Mouse (Mus musculus) liver, adult 2 months (tissue): ENCODE measurements at regions not wholly inside any gene's neighbourhood (a gene's known extent, or its start where the extent isn't known, plus 50 kb on each side); places are given as distances from the start of the nearest gene placed in this dataset.

Source experiments
- DNase-seq: peaks from one replicate; pipeline ENCODE4 v3.0.0-alpha.2; 2011; ENCODE audit warnings: low read depth, low spot score; ENCODE audit errors: extremely low read depth
- H3K27ac ChIP-seq: fragments of 200-500 bp; replicated peaks from 2 replicates; pipeline ENCODE4 v1.5.1; 2012; ENCODE audit warnings: low read depth, mild to moderate bottlenecking, control low read depth, inconsistent platforms, low read length; ENCODE audit not compliant: insufficient read depth
- H3K27me3 ChIP-seq: fragments of 200-500 bp; 2 replicates; pipeline ENCODE4 v1.6.1; 2012; ENCODE audit warnings: mild to moderate bottlenecking, moderate library complexity, low read length, inconsistent platforms; ENCODE audit not compliant: control insufficient read depth, insufficient read depth
- H3K36me3 ChIP-seq: fragments of 200-500 bp; 2 replicates; pipeline ENCODE4 v1.6.1; 2012; ENCODE audit warnings: low read length, inconsistent platforms; ENCODE audit not compliant: control insufficient read depth, insufficient read depth
- H3K4me1 ChIP-seq: fragments of 200-500 bp; 2 replicates; pipeline ENCODE4 v1.6.1; 2011; ENCODE audit warnings: low read length; ENCODE audit not compliant: control insufficient read depth, insufficient read depth
- H3K4me3 ChIP-seq: fragments of 200-500 bp; 2 replicates; pipeline ENCODE4 v1.5.1; 2011; ENCODE audit warnings: low read depth, mild to moderate bottlenecking, control low read depth, low read length, moderate library complexity; ENCODE audit not compliant: insufficient read depth
- H3K79me2 ChIP-seq: fragments of 200-500 bp; 2 replicates; pipeline ENCODE4 v1.6.1; 2012; ENCODE audit warnings: inconsistent platforms, mild to moderate bottlenecking, low read length, moderate library complexity; ENCODE audit not compliant: control insufficient read depth, insufficient read depth
- H3K9ac ChIP-seq: fragments of 200-500 bp; 2 replicates; pipeline ENCODE4 v1.6.1; 2012; ENCODE audit warnings: low read depth, mild to moderate bottlenecking, control low read depth, inconsistent platforms, low read length
- CTCF ChIP-seq: fragments of 200-500 bp; IDR thresholded peaks from 2 replicates; pipeline ENCODE4 v1.5.1; 2011; ENCODE audit warnings: low read depth, low read length, control low read depth
- POLR2A ChIP-seq: fragments of 200-500 bp; IDR thresholded peaks from 2 replicates; pipeline ENCODE4 v1.6.1; 2011; ENCODE audit warnings: low read length, control low read depth; ENCODE audit not compliant: insufficient read depth; ENCODE audit errors: extremely low read depth
- WGBS: fragments of 180-500 bp; shearing (Covaris S2); methylation state at CpG from one replicate; pipeline ENCODE4 v1.1.7; 2018; 5-methylcytosine and 5-hydroxymethylcytosine counted together

- Histone ChIP-seq H3K4me1 (no peaks in the 10 kb centered on the region), H3K79me2 (no peaks in the 10 kb centered on the region), H3K36me3 (no peaks in the 10 kb centered on the region), H3K27me3 (no peaks in the 10 kb centered on the region), H3K4me3 (no peak overlapping the region), H3K27ac (no peak overlapping the region), H3K9ac (no peak overlapping the region)
- TF ChIP-seq CTCF = no peak
- no peak for TF ChIP-seq POLR2A
- WGBS = 80% methylated on average over 3 of the region's 3 CpGs
- no peak for DNase-seq
These were observed 385.1 kb downstream of the Sfmbt2 start for GRCm38 (mm10) chr2:10755375-10755774.

GRCm38 (mm10) chr2:10757202-10757840 is 387.0 kb downstream of the Sfmbt2 start:
- no peaks in the 10 kb centered on the region for H3K79me2 ChIP-seq
- no peak overlapping the region for H3K4me3 ChIP-seq
- 76% methylated on average over 8 of the region's 8 CpGs for WGBS

GRCm38 (mm10) chr2:10757886-10758285 is 387.6 kb downstream of the Sfmbt2 start:
- Histone ChIP-seq H3K4me3 (no peak overlapping the region), H3K4me1 (no peaks in the 10 kb centered on the region)

More at GRCm38 (mm10) chr2:10757202-10757840, 387.0 kb downstream of the Sfmbt2 start:
- Histone ChIP-seq H3K4me1 (no peaks in the 10 kb centered on the region), H3K36me3 (no peaks in the 10 kb centered on the region), H3K27me3 (no peaks in the 10 kb centered on the region), H3K9ac (no peak overlapping the region), H3K27ac (no peak overlapping the region)
- DNase-seq = no peak
- TF ChIP-seq POLR2A (no peak), CTCF (no peak)

GRCm38 (mm10) chr2:10762236-10762635 is 391.9 kb downstream of the Sfmbt2 start:
- 71% methylated on average over 4 of the region's 4 CpGs for WGBS

More at GRCm38 (mm10) chr2:10757886-10758285, 387.6 kb downstream of the Sfmbt2 start:
- Histone ChIP-seq H3K36me3 (no peaks in the 10 kb centered on the region), H3K9ac (no peak overlapping the region), H3K27ac (no peak overlapping the region), H3K79me2 (no peaks in the 10 kb centered on the region), H3K27me3 (no peaks in the 10 kb centered on the region)
- DNase-seq = no peak
- 88% methylated on average over 1 of the region's 1 CpGs for WGBS
- TF ChIP-seq POLR2A = no peak
- TF ChIP-seq CTCF = no peak

GRCm38 (mm10) chr2:10783071-10783470 is 388.8 kb upstream of the Prkcq start:
- 55% methylated on average over 7 of the region's 7 CpGs for WGBS

More at GRCm38 (mm10) chr2:10762236-10762635, 391.9 kb downstream of the Sfmbt2 start:
- no peaks in the 10 kb centered on the region for H3K36me3 ChIP-seq
- H3K27me3 ChIP-seq = no peaks in the 10 kb centered on the region
- DNase-seq = no peak
- no peaks in the 10 kb centered on the region for H3K4me1 ChIP-seq
- TF ChIP-seq POLR2A = no peak
- TF ChIP-seq CTCF = no peak
- no peak overlapping the region for H3K4me3 ChIP-seq
- no peak overlapping the region for H3K9ac ChIP-seq
- H3K79me2 ChIP-seq = no peaks in the 10 kb centered on the region
- H3K27ac ChIP-seq = no peak overlapping the region

GRCm38 (mm10) chr2:10783594-10783993 is 388.3 kb upstream of the Prkcq start:
- DNase-seq = no peak
- Histone ChIP-seq H3K36me3 (no peaks in the 10 kb centered on the region), H3K4me3 (no peak overlapping the region), H3K27ac (no peak overlapping the region), H3K79me2 (no peaks in the 10 kb centered on the region), H3K9ac (no peak overlapping the region), H3K4me1 (no peaks in the 10 kb centered on the region), H3K27me3 (no peaks in the 10 kb centered on the region)
- WGBS = 76% methylated on average over 6 of the region's 6 CpGs
- TF ChIP-seq CTCF = no peak
- no peak for TF ChIP-seq POLR2A

More at GRCm38 (mm10) chr2:10783071-10783470, 388.8 kb upstream of the Prkcq start:
- Histone ChIP-seq H3K4me3 (no peak overlapping the region), H3K36me3 (no peaks in the 10 kb centered on the region), H3K27me3 (no peaks in the 10 kb centered on the region), H3K4me1 (no peaks in the 10 kb centered on the region), H3K9ac (no peak overlapping the region), H3K79me2 (no peaks in the 10 kb centered on the region), H3K27ac (no peak overlapping the region)
- no peak for DNase-seq
- TF ChIP-seq CTCF = no peak
- no peak for TF ChIP-seq POLR2A
